ENCODE assay signal across 8 mouse cellular contexts in genomic region chr15:98616362-98617175, GRCm38 (mm10). TPM values are rescaled to one million over a fixed set of nuclear protein-coding genes. Genes with fewer than 3 reads are reported as not detected.
A peak's percentile ranks its signal among the peaks of the same experiment; 100 is the strongest.
DNase-seq lines count a peak whose midpoint lies in the region; ATAC-seq and TF ChIP-seq lines count a peak whose summit lies in the region.
"Had no signal": no experiment of that assay in that cellular context is flagged by ENCODE, and none has a peak within 500 bp of the region (broad histone marks: within the 10 kb centered on the region; RNA-seq: fewer than 3 reads in every experiment).

No protein-coding gene starts in this region.

- H3K4me2 ChIP-seq in midbrain, embryonic 13.5 days (replicated peaks), result 0 out of 2 replicates have a peak overlapping the region, but pooled peaks have one; percentile 15
- H3K4me2 ChIP-seq in midbrain, embryonic 15.5 days, result no peak overlapping the region
- 0 out of 2 replicates have a peak overlapping the region, but pooled peaks have one; percentile 32 for H3K4me2 ChIP-seq in heart, postnatal 0 days (ENCODE audit: low read depth, low read length)
- no peak overlapping the region for H3K4me2 ChIP-seq in stomach, postnatal 0 days (replicated peaks; ENCODE audit: low read depth)

- H3K9ac ChIP-seq in midbrain, embryonic 13.5 days (replicated peaks), result no peak overlapping the region
- no peak overlapping the region for H3K9ac ChIP-seq in midbrain, embryonic 15.5 days
- no peak overlapping the region for H3K9ac ChIP-seq in heart, postnatal 0 days (replicated peaks; ENCODE audit: low read depth, low read length)
- no peak overlapping the region for H3K9ac ChIP-seq in stomach, postnatal 0 days (ENCODE audit: low read length)

- TF ChIP-seq EP300 in heart, postnatal 0 days (IDR thresholded peaks at IDR 0.05; ENCODE audit: low read depth), result no peak
- TF ChIP-seq EP300 in stomach, postnatal 0 days (optimal IDR thresholded peaks at IDR 0.05), result no peak

- H3K27ac ChIP-seq in midbrain, embryonic 13.5 days, result no peak overlapping the region
- no peak overlapping the region for H3K27ac ChIP-seq in midbrain, embryonic 15.5 days
- peak overlapping the region; percentile 62 for H3K27ac ChIP-seq in heart, postnatal 0 days (ENCODE audit: low read depth)
- no peak overlapping the region for H3K27ac ChIP-seq in stomach, postnatal 0 days (replicated peaks)

- TF ChIP-seq CTCF in heart, postnatal 0 days (IDR thresholded peaks at IDR 0.05; ENCODE audit: low read depth), result no peak
- no peak for TF ChIP-seq CTCF in stomach, postnatal 0 days (IDR thresholded peaks at IDR 0.05; ENCODE audit: low read depth)

- H3K27me3 ChIP-seq in midbrain, embryonic 13.5 days, result 0 out of 2 replicates have a peak, but pooled peaks cover 2% of the 10 kb centered on the region
- peaks cover 3% of the 10 kb centered on the region; the same call in 1 of the 2 replicates for H3K27me3 ChIP-seq in midbrain, embryonic 15.5 days (replicated peaks)
- H3K27me3 ChIP-seq in heart, postnatal 0 days (ENCODE audit: control insufficient read depth, insufficient read depth, low read length), result no peaks in the 10 kb centered on the region
- H3K27me3 ChIP-seq in stomach, postnatal 0 days (ENCODE audit: control insufficient read depth, insufficient read depth, low read length), result no peaks in the 10 kb centered on the region

- H3K9me3 ChIP-seq in midbrain, embryonic 13.5 days, result no peaks in the 10 kb centered on the region
- H3K9me3 ChIP-seq in midbrain, embryonic 15.5 days, result no peaks in the 10 kb centered on the region
- H3K9me3 ChIP-seq in heart, postnatal 0 days (replicated peaks; ENCODE audit: control insufficient read depth, low read length), result no peaks in the 10 kb centered on the region
- no peaks in the 10 kb centered on the region for H3K9me3 ChIP-seq in stomach, postnatal 0 days (ENCODE audit: control insufficient read depth, low read length)

- no peak for DNase-seq in heart, postnatal 0 days (ENCODE audit: low spot score)
- DNase-seq in kidney, postnatal 36 days, result peak; percentile 53 to 60
- DNase-seq in stomach, postnatal 0 days (ENCODE audit: low spot score), result peak; percentile 44
- DNase-seq in testis, postnatal 14 days (ENCODE audit: low spot score), result no peak
- DNase-seq in layer of hippocampus, postnatal 36 days, result no peak

- WGBS in midbrain, embryonic 13.5 days, result 45% methylated on average over 20 of the region's 20 CpGs
- WGBS in midbrain, embryonic 15.5 days, result 44% methylated on average over 20 of the region's 20 CpGs
- 30% methylated on average over 20 of the region's 20 CpGs for WGBS in heart, postnatal 0 days
- WGBS in stomach, postnatal 0 days, result 40% methylated on average over 20 of the region's 20 CpGs

- H3K4me1 ChIP-seq in midbrain, embryonic 13.5 days (replicated peaks), result peaks cover 16% of the 10 kb centered on the region
- H3K4me1 ChIP-seq in midbrain, embryonic 15.5 days, result 0 out of 2 replicates have a peak, but pooled peaks cover 4% of the 10 kb centered on the region
- H3K4me1 ChIP-seq in heart, postnatal 0 days (ENCODE audit: control insufficient read depth, insufficient read depth), result peaks cover 10% of the 10 kb centered on the region; the same call in 1 of the 2 replicates
- H3K4me1 ChIP-seq in stomach, postnatal 0 days (replicated peaks; ENCODE audit: control insufficient read depth, insufficient read depth), result no peaks in the 10 kb centered on the region; the same call in 1 of the 2 replicates

- no peak for ATAC-seq in midbrain, embryonic 13.5 days
- no peak for ATAC-seq in midbrain, embryonic 15.5 days (replicated peaks)
- peak; percentile 38; the same call in 1 of the 2 replicates for ATAC-seq in heart, postnatal 0 days (ENCODE audit: insufficient read depth, low read depth)
- ATAC-seq in stomach, postnatal 0 days (ENCODE audit: low FRiP score, low TSS enrichment), result peak; percentile 76

- no peak overlapping the region for H3K4me3 ChIP-seq in midbrain, embryonic 13.5 days (replicated peaks)
- H3K4me3 ChIP-seq in midbrain, embryonic 15.5 days, result no peak overlapping the region
- no peak overlapping the region for H3K4me3 ChIP-seq in heart, postnatal 0 days (ENCODE audit: low read depth, low read length)
- no peak overlapping the region for H3K4me3 ChIP-seq in stomach, postnatal 0 days (ENCODE audit: low read depth, low read length)

- no peaks in the 10 kb centered on the region for H3K36me3 ChIP-seq in midbrain, embryonic 13.5 days
- H3K36me3 ChIP-seq in midbrain, embryonic 15.5 days (replicated peaks), result no peaks in the 10 kb centered on the region
- no peaks in the 10 kb centered on the region for H3K36me3 ChIP-seq in heart, postnatal 0 days (replicated peaks; ENCODE audit: control insufficient read depth, insufficient read depth, low read length)
- no peaks in the 10 kb centered on the region for H3K36me3 ChIP-seq in stomach, postnatal 0 days (ENCODE audit: control insufficient read depth, insufficient read depth, low read length)

RNA-seq across cellular contexts. Expression of gene Adcy6, which starts 6.7 kb away (rescaled TPM):
- polyA plus RNA-seq in midbrain, embryonic 13.5 days (2015; fragmentation: Nextera tagmentation; extraction: Ambion mirVana), result 10.6 and 13.0 TPM in 2 replicates
- polyA plus RNA-seq in midbrain, embryonic 15.5 days (2015; fragmentation: Nextera tagmentation; extraction: Ambion mirVana), result 14.0 and 15.2 TPM in 2 replicates
- 200 and 216 TPM in 2 replicates for total RNA-seq in heart, postnatal 0 days (2014; rRNA removed; ENCODE audit: low replicate concordance)
- 29.2 and 33.5 TPM in 2 replicates for polyA plus RNA-seq in heart, postnatal 0 days (2015; fragmentation: Nextera tagmentation; extraction: Ambion mirVana)
- 9.0 and 9.5 TPM in 2 replicates for polyA plus RNA-seq in stomach, postnatal 0 days (2015; fragmentation: Nextera tagmentation; extraction: Ambion mirVana)
- 10 to 100 TPM; 43.7 to 48.8 TPM for total RNA-seq in layer of hippocampus, postnatal 36 days (2021)

RNA-seq across cellular contexts. Expression of gene Cacnb3, which starts 14.1 kb away (rescaled TPM):
- polyA plus RNA-seq in midbrain, embryonic 13.5 days (2015; fragmentation: Nextera tagmentation; extraction: Ambion mirVana), result 139 and 157 TPM in 2 replicates
- polyA plus RNA-seq in midbrain, embryonic 15.5 days (2015; fragmentation: Nextera tagmentation; extraction: Ambion mirVana), result 199 and 201 TPM in 2 replicates
- 15.6 and 19.4 TPM in 2 replicates for total RNA-seq in heart, postnatal 0 days (2014; rRNA removed; ENCODE audit: low replicate concordance)
- polyA plus RNA-seq in heart, postnatal 0 days (2015; fragmentation: Nextera tagmentation; extraction: Ambion mirVana), result 5.7 and 6.1 TPM in 2 replicates
- 15.1 and 17.6 TPM in 2 replicates for polyA plus RNA-seq in stomach, postnatal 0 days (2015; fragmentation: Nextera tagmentation; extraction: Ambion mirVana)
- total RNA-seq in layer of hippocampus, postnatal 36 days (2021), result 100 to 1,000 TPM; 198 to 206 TPM

RNA-seq across cellular contexts. Expression of gene 4930415O20Rik, which starts 45.8 kb away (rescaled TPM):
- polyA plus RNA-seq in midbrain, embryonic 13.5 days (2015; fragmentation: Nextera tagmentation; extraction: Ambion mirVana), result 0.67 TPM in 1 of 2 replicates, not detected in the other
- polyA plus RNA-seq in midbrain, embryonic 15.5 days (2015; fragmentation: Nextera tagmentation; extraction: Ambion mirVana), result 0.44 and 0.46 TPM in 2 replicates
- not detected in 2 replicates for total RNA-seq in heart, postnatal 0 days (2014; rRNA removed; ENCODE audit: low replicate concordance)
- 0.30 TPM in 1 of 2 replicates, not detected in the other for polyA plus RNA-seq in heart, postnatal 0 days (2015; fragmentation: Nextera tagmentation; extraction: Ambion mirVana)
- 0.19 and 0.36 TPM in 2 replicates for polyA plus RNA-seq in stomach, postnatal 0 days (2015; fragmentation: Nextera tagmentation; extraction: Ambion mirVana)
- not detected for total RNA-seq in layer of hippocampus, postnatal 36 days (2021)
- total RNA-seq: left cerebral cortex, postnatal 4 days had no signal

RNA-seq across cellular contexts. Expression of gene Ccnt1, which starts 45.8 kb away (rescaled TPM):
- polyA plus RNA-seq in midbrain, embryonic 13.5 days (2015; fragmentation: Nextera tagmentation; extraction: Ambion mirVana), result 72.7 and 75.1 TPM in 2 replicates
- polyA plus RNA-seq in midbrain, embryonic 15.5 days (2015; fragmentation: Nextera tagmentation; extraction: Ambion mirVana), result 71.7 and 72.6 TPM in 2 replicates
- total RNA-seq in heart, postnatal 0 days (2014; rRNA removed; ENCODE audit: low replicate concordance), result 20.0 and 32.8 TPM in 2 replicates
- polyA plus RNA-seq in heart, postnatal 0 days (2015; fragmentation: Nextera tagmentation; extraction: Ambion mirVana), result 21.4 and 22.3 TPM in 2 replicates
- polyA plus RNA-seq in stomach, postnatal 0 days (2015; fragmentation: Nextera tagmentation; extraction: Ambion mirVana), result 20.8 and 23.9 TPM in 2 replicates
- 10 to 100 TPM; 37.5 to 49.6 TPM for total RNA-seq in layer of hippocampus, postnatal 36 days (2021)

RNA-seq across cellular contexts. Expression of gene Ddx23, which starts 46.1 kb away (rescaled TPM):
- polyA plus RNA-seq in midbrain, embryonic 13.5 days (2015; fragmentation: Nextera tagmentation; extraction: Ambion mirVana), result 28.6 and 29.5 TPM in 2 replicates
- 22.0 and 26.4 TPM in 2 replicates for polyA plus RNA-seq in midbrain, embryonic 15.5 days (2015; fragmentation: Nextera tagmentation; extraction: Ambion mirVana)
- 25.1 and 32.7 TPM in 2 replicates for total RNA-seq in heart, postnatal 0 days (2014; rRNA removed; ENCODE audit: low replicate concordance)
- polyA plus RNA-seq in heart, postnatal 0 days (2015; fragmentation: Nextera tagmentation; extraction: Ambion mirVana), result 11.8 and 12.9 TPM in 2 replicates
- polyA plus RNA-seq in stomach, postnatal 0 days (2015; fragmentation: Nextera tagmentation; extraction: Ambion mirVana), result 8.2 and 10.3 TPM in 2 replicates
- total RNA-seq in layer of hippocampus, postnatal 36 days (2021), result 10 to 100 TPM; 87.5 to 92.0 TPM

Comparison
In these comparisons a context has a peak if more than half of its experiments do, and no peak if none do; other contexts are left out.
1. H3K4me2 ChIP-seq: peak in midbrain, embryonic 13.5 days (single experiment) and heart, postnatal 0 days (single experiment); none in midbrain, embryonic 15.5 days (single experiment) and stomach, postnatal 0 days (single experiment).
2. ATAC-seq: peak in heart, postnatal 0 days (single experiment) and stomach, postnatal 0 days (single experiment); none in midbrain, embryonic 13.5 days (single experiment) and midbrain, embryonic 15.5 days (single experiment).
3. DNase-seq: peak in kidney, postnatal 36 days (2 of 2) and stomach, postnatal 0 days (single experiment); none in heart, postnatal 0 days (single experiment), testis, postnatal 14 days (single experiment) and layer of hippocampus, postnatal 36 days (0 of 2).